Mouse (Mus musculus): ENCODE data around the gene Ifi214. TPM values are rescaled to one million over a fixed set of nuclear protein-coding genes. Genes with fewer than 3 reads are reported as not detected.
"Not testable (repeated sequence)": the region's sequence is repeated elsewhere in the genome, so short reads cannot be mapped to it uniquely, and the experiment has no call there.

Ifi214 gene
- not detected in 2 replicates for polyA plus RNA-seq (2015; fragmentation: Nextera tagmentation; extraction: Ambion mirVana)

DNA sequence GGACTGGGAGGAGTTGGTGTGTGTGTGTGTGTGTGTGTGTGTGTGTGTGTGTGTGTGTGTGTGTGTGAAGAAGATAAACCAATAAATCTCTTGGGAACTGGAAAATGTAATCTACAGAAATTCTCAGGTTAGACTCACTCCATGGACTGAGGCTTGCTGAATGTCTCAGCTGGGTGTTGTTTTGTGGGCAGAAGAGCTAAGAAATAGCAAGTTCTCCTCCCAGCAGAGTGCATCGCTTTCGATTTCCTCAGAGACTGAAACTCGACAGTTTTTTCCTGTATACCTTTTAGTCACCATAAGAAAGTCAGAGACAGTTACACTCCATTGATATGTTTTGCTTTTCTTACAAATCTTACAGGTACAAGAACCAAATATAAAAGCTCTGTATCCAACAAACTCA, at the start of gene Ifi214:
Ifi214 (minus strand) TSS at position 167 of the 400 bp plus-strand sequence.
- not testable (repeated sequence) for H3K4me3 ChIP-seq (ENCODE audit: low read depth, low read length); ATAC-seq; H3K4me2 ChIP-seq (replicated peaks; ENCODE audit: low read depth); H3K27ac ChIP-seq (ENCODE audit: low read depth, low read length); H3K36me3 ChIP-seq (ENCODE audit: control insufficient read depth, insufficient read depth); H3K9ac ChIP-seq (ENCODE audit: low read depth, low read length); H3K4me1 ChIP-seq (replicated peaks; ENCODE audit: control insufficient read depth, insufficient read depth, low read length); H3K9me3 ChIP-seq (ENCODE audit: control insufficient read depth); H3K27me3 ChIP-seq (replicated peaks; ENCODE audit: control insufficient read depth, insufficient read depth, low read length)
- WGBS, result 86% methylated on average over 3 of the region's 3 CpGs

DNA sequence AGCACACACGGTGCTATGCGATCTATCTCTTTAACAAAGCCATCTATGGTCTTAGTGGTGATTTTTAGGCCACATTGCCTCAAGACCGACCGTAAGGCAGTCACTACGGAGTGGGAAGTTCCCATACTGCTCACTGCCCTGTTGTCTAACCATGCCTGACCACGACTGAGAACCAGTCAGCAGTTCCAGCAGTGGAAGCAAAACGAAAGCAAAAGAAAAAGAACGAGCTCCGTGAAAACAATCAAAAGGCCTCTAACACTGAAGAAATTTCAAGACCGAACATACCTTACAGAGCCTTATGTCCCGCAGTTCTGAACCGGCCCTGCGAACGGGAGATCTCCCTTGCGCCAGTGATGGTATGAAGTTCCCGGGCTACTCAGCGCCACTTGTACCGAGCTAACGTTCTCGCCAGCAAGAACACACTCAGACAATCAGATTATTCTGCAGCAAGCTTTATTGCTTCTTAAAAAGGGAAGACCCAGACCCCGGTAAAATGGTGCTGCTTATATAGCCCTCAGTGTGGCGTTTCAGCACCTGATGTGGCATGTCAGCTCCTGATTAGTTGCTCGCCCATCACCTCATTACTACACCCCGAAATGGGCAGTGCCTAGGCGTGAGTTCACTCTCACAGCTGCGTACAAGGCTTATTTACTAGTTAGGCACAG, 44.3 kb upstream of the Ifi214 start:
- 93% methylated on average over 26 of the region's 26 CpGs for WGBS
- ATAC-seq, result no peak
- Histone ChIP-seq H3K36me3 (ENCODE audit: control insufficient read depth, insufficient read depth) (no peaks in the 10 kb centered on the region), H3K4me3 (ENCODE audit: low read depth, low read length) (no peak overlapping the region), H3K9me3 (ENCODE audit: control insufficient read depth) (peaks cover 11% of the 10 kb centered on the region; the same call in 1 of the 2 replicates), H3K27me3 (replicated peaks; ENCODE audit: control insufficient read depth, insufficient read depth, low read length) (no peaks in the 10 kb centered on the region), H3K27ac (ENCODE audit: low read depth, low read length) (no peak overlapping the region), H3K9ac (ENCODE audit: low read depth, low read length) (no peak overlapping the region), H3K4me1 (replicated peaks; ENCODE audit: control insufficient read depth, insufficient read depth, low read length) (no peaks in the 10 kb centered on the region), H3K4me2 (replicated peaks; ENCODE audit: low read depth) (no peak overlapping the region)
- TF ChIP-seq CTCF (IDR thresholded peaks at IDR 0.05; ENCODE audit: low read depth), result no peak

DNA sequence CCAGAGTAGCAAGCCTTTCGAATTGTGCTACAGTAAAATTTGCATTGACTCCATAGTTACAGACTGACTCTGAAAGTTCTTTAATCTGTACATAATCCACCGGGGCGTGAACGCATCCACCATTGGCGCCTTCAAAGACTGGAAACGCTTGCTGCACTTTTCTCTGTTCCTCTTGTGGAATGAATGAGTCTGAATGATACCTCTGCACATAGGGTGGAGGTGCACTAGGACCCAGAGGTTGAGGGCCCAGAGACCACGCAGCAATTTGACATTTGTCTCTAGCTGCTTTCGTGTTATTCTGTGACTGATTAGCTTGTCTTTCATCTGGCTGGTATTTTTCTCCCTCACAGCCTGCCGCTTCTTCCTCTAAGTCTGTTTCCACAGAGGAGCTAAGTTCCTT, 43.3 kb upstream of the Ifi214 start:
- no peak overlapping the region for H3K9ac ChIP-seq (ENCODE audit: low read depth, low read length)
- TF ChIP-seq CTCF (IDR thresholded peaks at IDR 0.05; ENCODE audit: low read depth), result no peak
- ATAC-seq, result no peak
- H3K4me3 ChIP-seq (ENCODE audit: low read depth, low read length), result no peak overlapping the region
- no peaks in the 10 kb centered on the region for H3K27me3 ChIP-seq (replicated peaks; ENCODE audit: control insufficient read depth, insufficient read depth, low read length)
- peaks cover 11% of the 10 kb centered on the region; the same call in 1 of the 2 replicates for H3K9me3 ChIP-seq (ENCODE audit: control insufficient read depth)
- H3K36me3 ChIP-seq (ENCODE audit: control insufficient read depth, insufficient read depth), result no peaks in the 10 kb centered on the region
- WGBS, result 90% methylated on average over 9 of the region's 9 CpGs
- H3K4me2 ChIP-seq (replicated peaks; ENCODE audit: low read depth), result no peak overlapping the region
- no peaks in the 10 kb centered on the region for H3K4me1 ChIP-seq (replicated peaks; ENCODE audit: control insufficient read depth, insufficient read depth, low read length)
- no peak overlapping the region for H3K27ac ChIP-seq (ENCODE audit: low read depth, low read length)

DNA sequence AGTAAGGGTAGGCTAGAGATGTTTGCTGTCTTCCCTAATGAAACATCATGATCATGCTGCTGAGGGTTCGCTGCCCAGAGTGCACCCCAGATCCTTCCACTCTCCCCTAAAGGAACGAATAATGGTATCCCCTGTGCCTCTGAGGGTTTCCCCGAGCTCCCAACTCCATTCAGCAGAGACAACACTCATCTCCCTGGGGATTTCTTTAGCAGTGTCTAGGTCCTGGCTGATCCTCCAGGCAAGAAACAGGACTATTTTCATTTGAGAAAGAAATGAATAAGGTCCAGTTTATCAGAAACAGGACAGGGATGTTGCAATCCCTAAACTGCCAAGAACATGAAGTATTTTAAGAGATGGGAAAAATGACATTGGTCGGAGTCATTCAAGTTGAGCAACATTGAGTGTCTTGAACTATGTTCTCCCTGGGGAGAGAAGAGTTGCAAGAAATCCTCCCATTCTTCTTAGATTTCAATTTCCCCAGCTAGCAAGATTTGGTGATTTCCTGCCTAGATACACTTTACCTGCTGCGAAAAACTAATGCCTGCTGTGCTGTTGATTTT, 14.8 kb upstream of the Ifi214 start:
- WGBS, result 77% methylated on average over 5 of the region's 5 CpGs
- H3K9me3 ChIP-seq (ENCODE audit: control insufficient read depth); H3K4me2 ChIP-seq (replicated peaks; ENCODE audit: low read depth); ATAC-seq; H3K27me3 ChIP-seq (replicated peaks; ENCODE audit: control insufficient read depth, insufficient read depth, low read length); H3K27ac ChIP-seq (ENCODE audit: low read depth, low read length); H3K4me1 ChIP-seq (replicated peaks; ENCODE audit: control insufficient read depth, insufficient read depth, low read length); H3K36me3 ChIP-seq (ENCODE audit: control insufficient read depth, insufficient read depth); H3K9ac ChIP-seq (ENCODE audit: low read depth, low read length); H3K4me3 ChIP-seq (ENCODE audit: low read depth, low read length): not testable (repeated sequence)

DNA sequence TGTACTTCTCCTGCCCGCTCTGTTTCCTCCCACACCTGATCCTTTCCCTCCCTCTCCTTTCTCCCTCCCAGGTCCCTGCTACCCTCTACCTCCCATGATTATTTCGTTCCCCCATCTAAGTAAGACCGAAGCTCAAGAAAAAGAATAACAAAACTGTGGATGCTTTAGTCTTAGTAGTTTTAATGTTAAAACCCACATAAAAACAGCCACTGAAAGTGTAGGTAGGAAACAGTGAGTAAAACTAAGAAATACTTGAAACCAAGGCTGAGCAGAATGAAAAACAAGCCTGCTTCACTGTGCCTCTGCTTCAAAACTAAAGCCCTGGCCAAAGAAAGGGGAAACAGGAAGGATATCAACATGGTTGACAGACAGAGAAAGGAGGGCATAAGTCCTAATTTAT, 13.0 kb upstream of the Ifi214 start:
- 92% methylated on average over 3 of the region's 3 CpGs for WGBS
- not testable (repeated sequence) for H3K27ac ChIP-seq (ENCODE audit: low read depth, low read length); H3K4me2 ChIP-seq (replicated peaks; ENCODE audit: low read depth); H3K27me3 ChIP-seq (replicated peaks; ENCODE audit: control insufficient read depth, insufficient read depth, low read length); H3K36me3 ChIP-seq (ENCODE audit: control insufficient read depth, insufficient read depth); H3K9me3 ChIP-seq (ENCODE audit: control insufficient read depth); H3K9ac ChIP-seq (ENCODE audit: low read depth, low read length); ATAC-seq; H3K4me3 ChIP-seq (ENCODE audit: low read depth, low read length); H3K4me1 ChIP-seq (replicated peaks; ENCODE audit: control insufficient read depth, insufficient read depth, low read length)

DNA sequence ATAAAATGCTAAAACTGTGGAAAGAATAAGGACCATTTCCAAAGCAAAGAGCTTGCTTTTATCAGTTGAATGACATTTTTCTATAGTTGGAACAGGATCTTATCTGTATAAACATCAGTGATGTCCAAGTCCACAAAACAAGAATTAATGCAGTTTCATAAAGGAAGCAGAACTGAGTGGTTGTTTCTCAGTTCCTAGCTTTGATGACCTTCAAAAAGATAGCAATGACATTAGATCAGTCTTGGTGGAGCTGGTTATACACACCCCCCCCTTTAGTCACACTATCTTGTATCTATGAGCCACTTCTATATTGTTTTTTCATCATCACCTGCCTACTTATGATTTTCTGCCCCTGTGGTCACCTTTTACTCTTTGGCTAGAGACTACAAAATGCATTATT, 14.3 kb downstream of the Ifi214 start:
- Histone ChIP-seq H3K4me2 (replicated peaks; ENCODE audit: low read depth) (no peak overlapping the region), H3K27me3 (replicated peaks; ENCODE audit: control insufficient read depth, insufficient read depth, low read length) (no peaks in the 10 kb centered on the region), H3K9ac (ENCODE audit: low read depth, low read length) (no peak overlapping the region), H3K36me3 (ENCODE audit: control insufficient read depth, insufficient read depth) (no peaks in the 10 kb centered on the region), H3K27ac (ENCODE audit: low read depth, low read length) (no peak overlapping the region), H3K4me1 (replicated peaks; ENCODE audit: control insufficient read depth, insufficient read depth, low read length) (no peaks in the 10 kb centered on the region), H3K9me3 (ENCODE audit: control insufficient read depth) (no peaks in the 10 kb centered on the region), H3K4me3 (ENCODE audit: low read depth, low read length) (no peak overlapping the region)
- no peak for ATAC-seq
- TF ChIP-seq CTCF (IDR thresholded peaks at IDR 0.05; ENCODE audit: low read depth), result no peak

DNA sequence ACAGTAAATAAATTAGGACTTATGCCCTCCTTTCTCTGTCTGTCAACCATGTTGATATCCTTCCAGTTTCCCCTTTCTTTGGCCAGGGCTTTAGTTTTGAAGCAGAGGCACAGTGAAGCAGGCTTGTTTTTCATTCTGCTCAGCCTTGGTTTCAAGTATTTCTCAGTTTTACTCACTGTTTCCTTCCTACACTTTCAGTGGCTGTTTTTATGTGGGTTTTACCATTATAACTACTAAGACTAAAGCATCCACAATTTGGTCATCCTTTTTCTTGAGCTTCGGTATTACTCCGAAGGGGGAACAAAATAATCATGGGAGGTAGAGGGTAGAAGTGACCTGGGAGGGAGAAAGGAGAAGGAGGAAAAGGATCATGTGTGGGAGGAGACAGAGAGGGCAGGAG, 25.2 kb downstream of the Ifi214 start:
- H3K4me3 ChIP-seq (ENCODE audit: low read depth, low read length); H3K4me2 ChIP-seq (replicated peaks; ENCODE audit: low read depth); ATAC-seq; H3K9me3 ChIP-seq (ENCODE audit: control insufficient read depth); H3K4me1 ChIP-seq (replicated peaks; ENCODE audit: control insufficient read depth, insufficient read depth, low read length); H3K27me3 ChIP-seq (replicated peaks; ENCODE audit: control insufficient read depth, insufficient read depth, low read length); H3K36me3 ChIP-seq (ENCODE audit: control insufficient read depth, insufficient read depth); H3K9ac ChIP-seq (ENCODE audit: low read depth, low read length); H3K27ac ChIP-seq (ENCODE audit: low read depth, low read length): not testable (repeated sequence)
- WGBS, result 95% methylated on average over 2 of the region's 2 CpGs

DNA sequence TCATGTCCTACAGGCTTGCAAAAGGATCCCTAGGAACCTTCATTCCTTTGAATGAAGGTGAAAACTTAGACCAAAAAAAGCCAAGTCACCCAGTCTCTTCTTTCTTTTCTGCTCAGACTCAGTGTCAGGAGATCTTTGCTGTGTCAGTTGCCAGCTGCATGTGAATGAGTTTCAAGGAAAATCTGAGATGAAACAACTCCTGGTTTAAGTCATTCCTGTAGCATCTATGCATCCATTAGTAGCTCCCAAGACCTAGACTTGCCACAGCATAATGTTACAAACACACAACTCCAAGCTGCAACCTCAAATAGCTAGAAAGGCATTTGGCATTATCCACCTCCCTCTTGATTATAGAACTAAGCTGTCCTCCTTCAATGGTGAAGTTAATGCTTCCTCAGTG, 44.3 kb downstream of the Ifi214 start:
- not testable (repeated sequence) for H3K9ac ChIP-seq (ENCODE audit: low read depth, low read length); H3K4me3 ChIP-seq (ENCODE audit: low read depth, low read length); H3K4me1 ChIP-seq (replicated peaks; ENCODE audit: control insufficient read depth, insufficient read depth, low read length); H3K4me2 ChIP-seq (replicated peaks; ENCODE audit: low read depth); H3K27me3 ChIP-seq (replicated peaks; ENCODE audit: control insufficient read depth, insufficient read depth, low read length); H3K36me3 ChIP-seq (ENCODE audit: control insufficient read depth, insufficient read depth); ATAC-seq; H3K27ac ChIP-seq (ENCODE audit: low read depth, low read length); H3K9me3 ChIP-seq (ENCODE audit: control insufficient read depth)

DNA sequence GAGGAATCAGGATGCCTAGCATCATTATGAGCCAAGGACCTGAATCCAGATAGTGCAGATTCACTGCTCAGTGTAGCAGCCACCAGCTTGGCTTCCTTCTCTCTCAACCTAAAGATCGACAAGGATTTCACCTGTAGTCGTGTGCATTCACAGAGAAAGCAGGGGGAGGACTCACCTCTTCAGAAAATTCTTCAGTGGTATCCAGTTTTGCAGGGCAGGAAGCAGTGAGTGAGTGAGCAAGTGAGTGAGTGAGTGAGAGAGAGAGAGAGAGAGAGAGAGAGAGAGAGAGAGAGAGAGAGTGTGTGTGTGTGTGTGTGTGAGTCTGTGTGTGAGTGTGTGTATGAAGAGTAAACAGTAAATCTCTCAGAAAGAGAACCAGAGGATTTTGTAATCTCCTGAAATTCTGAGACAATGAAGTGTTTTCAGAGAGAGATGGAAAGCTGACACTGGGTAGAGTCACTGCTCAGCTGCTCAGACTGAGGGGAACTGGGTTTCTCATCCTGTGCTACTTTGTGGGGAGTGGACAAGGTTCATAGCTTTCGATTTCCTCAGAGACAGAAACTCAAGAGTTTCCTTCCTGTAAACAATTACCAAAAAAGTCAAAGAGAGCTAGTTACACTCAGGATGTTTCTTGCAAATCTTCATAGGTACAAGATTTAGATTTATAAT, 44.8 kb downstream of the Ifi214 start, which contains the start of gene Ifi206:
Ifi206 (minus strand) TSS at position 230 of the 669 bp plus-strand sequence.
- not testable (repeated sequence) for H3K4me3 ChIP-seq (ENCODE audit: low read depth, low read length); H3K4me1 ChIP-seq (replicated peaks; ENCODE audit: control insufficient read depth, insufficient read depth, low read length); H3K36me3 ChIP-seq (ENCODE audit: control insufficient read depth, insufficient read depth); H3K9me3 ChIP-seq (ENCODE audit: control insufficient read depth); H3K9ac ChIP-seq (ENCODE audit: low read depth, low read length); H3K27ac ChIP-seq (ENCODE audit: low read depth, low read length); H3K4me2 ChIP-seq (replicated peaks; ENCODE audit: low read depth); H3K27me3 ChIP-seq (replicated peaks; ENCODE audit: control insufficient read depth, insufficient read depth, low read length); ATAC-seq
- whole genome bisulfite sequencing, result 64% methylated on average over 3 of the region's 3 CpGs

Data from intestine, postnatal 0 days (tissue).